Mouse (Mus musculus) urinary bladder, postnatal 25 days (tissue): ENCODE measurements at regions not wholly inside any gene's neighbourhood (a gene's known extent, or its start where the extent isn't known, plus 50 kb on each side); places are given as distances from the start of the nearest gene placed in this dataset.
A peak's percentile ranks its signal among the peaks of the same experiment; 100 is the strongest.

ENCODE experiments used
- DNase-seq: peaks from one replicate; pipeline ENCODE4 v3.0.0; 2022; ENCODE audit warnings: low spot score

DNA sequence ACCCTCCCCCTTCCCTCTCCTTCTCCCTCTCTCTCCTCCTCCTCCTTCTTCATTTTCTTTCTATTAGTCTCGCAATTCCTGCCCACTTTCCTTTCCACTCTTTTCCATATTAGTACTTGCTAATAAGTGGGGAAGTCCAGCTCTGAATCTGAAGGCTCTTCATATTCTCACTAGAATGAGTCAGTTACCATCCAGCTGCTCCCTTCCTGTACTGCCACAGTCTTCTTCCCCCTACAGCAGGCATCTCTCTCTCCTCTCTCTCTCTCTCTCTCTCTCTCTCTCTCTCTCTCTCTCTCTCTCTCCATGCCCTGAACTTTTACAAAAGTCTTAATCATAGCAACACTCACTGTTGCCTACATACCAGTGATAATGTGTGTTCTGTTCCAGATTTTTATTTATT, 226.6 kb upstream of the Pter start:
- DNase-seq: no peak

DNA sequence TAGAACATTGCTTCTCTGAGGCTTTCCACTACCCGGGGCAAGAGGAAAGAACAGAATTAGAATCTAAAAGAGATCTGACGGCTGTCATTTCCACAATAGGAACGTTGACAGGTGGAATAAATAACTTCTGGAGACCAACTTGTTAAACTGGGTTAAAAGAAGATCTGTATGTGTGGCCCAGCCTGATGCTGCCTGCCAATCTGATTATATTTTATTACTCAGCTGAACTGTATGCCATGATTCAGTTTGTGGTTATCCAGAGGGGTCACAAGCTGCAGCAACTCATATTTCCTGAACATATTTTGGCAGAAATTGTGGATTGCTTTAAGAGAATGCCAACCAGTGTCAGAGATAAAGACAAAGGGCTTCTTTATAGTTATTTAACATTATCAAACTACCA, 224.5 kb upstream of the Pter start:
- DNase-seq: no peak

DNA sequence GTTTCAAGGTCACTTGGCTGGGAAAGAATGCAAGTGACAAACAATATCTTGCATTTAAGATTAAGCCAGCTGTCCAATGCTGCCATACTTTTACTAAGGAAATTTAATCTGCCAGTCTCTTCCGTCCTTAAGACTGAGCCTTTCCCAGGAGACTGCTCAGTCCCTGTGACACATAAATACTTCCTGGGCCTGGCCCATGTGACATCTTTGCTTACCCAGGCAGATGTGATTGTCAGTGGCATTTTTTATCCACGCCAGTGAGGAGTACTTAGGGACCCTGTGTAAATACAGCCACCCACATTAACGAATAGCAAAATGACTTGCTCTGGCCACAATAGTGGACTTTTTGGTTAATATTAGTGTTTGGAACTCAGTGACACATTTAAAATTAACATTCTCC, 216.3 kb upstream of the Pter start:
- no peak for DNase-seq

DNA sequence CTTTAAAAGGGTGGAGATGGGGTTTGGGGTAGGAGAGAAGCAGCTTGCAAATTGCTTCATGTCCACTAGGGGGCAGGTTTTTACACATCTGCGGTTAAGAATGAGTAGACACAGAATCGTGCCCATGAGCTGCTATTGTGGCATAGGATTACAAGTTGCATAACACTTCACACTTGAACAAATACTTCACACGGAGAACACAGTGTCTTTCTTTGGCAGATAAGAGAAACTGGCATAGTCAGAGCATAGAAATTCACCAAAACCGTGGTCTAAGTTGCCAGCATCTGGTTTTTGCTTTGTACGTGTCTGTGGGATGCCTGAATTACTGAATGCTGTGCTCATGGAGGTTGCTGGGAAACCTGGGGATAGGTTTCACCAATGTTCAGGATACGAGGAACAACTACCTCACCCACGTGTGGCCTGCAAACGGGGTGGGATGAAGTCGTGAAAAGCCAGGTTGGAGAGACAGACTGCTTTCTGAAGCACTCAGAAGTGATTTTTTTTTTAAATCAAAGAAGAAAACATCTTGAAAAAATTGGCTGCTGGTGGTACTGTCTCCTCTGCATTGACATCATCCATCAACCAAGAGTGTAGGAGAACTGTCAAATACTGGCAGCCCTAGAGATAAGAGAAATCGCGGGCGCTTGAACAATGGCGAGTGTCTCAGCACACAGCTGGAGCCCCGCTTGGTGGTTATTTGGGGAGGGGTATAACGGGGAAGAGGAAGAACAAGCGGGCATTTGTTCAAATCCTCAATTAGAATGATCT, 214.5 kb upstream of the Pter start:
- peak; percentile 15 for DNase-seq

DNA sequence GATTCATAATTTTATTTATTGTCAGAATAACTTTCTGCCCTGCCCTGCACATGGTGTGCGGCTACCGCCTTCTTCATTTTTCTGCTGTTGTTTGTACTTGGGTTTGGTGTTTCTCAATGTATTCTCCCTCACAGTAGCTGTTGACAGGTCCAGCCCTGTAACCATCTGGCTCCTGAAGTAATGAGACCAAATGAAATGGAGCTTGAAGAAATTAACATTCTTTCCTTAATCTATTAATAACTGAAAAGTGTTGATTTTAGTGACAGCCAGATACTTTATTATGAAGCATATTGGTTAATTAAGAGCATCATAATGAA, 214.0 kb upstream of the Pter start:
- DNase-seq: no peak

DNA sequence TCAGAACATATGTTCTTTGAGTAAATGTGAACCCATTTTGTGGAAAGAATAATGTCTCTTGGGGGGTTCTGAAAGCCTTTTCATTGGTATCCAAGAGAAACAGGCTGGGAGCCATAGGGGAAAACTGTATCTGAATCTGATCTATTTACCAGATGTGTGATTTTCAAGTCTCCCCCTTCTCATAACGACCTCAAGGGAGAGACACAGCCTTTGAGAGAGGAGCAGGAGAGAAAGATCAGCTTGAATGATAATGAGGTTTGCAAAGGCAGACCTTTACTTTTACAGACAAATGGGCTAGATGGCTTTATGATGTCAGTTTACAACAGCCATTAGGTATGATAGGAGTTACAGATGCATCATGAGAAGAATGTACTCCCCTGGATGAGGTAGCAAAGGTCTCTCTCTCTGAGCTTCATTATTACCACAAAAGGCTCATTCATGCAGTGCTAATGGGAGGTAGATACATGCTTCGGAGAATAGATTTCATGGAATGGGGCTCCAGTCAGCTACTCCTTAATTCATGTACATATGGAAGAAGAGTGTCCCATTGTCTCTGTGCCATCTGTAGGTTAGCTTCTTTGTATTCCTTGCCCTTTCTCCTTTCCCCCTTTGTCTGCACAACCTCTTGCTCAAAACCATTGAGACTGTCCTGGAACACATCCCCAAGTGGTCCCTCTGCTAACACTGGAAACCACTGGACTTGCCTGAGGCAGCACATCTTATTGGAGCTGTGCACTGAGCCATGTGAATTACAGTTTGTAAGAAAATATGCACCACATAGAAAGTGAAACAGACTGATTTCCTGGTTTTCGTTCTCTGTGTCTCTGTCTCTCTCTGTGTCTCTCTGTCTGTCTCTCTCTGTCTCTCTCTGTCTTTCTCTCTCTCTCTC, 207.5 kb upstream of the Pter start:
- no peak for DNase-seq

DNA sequence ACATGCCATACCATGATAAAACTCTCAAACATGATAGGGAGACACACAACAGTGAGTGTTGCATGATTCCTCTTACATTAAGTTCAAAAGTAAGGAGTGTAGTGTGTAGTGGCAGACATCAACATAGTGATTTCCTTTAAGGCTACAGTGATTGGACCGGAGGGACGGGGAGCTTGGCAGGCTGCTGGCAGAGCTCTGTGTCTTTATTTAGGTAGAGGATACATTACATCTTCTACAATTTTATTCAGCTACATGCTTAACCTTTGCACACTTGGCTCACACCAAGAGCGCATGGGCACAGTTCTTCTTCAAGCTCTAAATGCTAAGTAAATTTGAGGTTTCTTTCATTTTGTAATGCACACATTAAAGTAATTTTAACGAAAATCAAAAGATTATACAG, 194.6 kb upstream of the Pter start:
- DNase-seq: no peak

DNA sequence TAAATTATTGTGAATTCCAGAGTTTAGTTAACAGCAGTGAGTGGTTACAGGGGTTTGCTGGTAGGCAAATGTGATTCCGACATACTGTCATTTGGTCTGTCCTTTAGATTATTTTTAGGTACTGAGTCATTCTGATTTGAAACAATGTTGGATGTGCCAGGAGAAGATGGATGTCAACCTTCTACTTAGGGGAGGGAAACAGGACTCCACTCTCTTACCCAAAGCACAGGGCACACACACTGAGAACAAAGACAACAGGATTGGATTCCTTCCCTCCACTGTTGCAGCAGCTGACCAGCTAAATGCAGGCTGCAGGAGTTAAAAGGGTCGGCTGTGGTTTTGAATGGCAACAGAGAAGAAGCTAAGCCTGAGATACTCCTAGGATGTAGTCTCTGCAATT, 186.7 kb upstream of the Pter start:
- DNase-seq: no peak

DNA sequence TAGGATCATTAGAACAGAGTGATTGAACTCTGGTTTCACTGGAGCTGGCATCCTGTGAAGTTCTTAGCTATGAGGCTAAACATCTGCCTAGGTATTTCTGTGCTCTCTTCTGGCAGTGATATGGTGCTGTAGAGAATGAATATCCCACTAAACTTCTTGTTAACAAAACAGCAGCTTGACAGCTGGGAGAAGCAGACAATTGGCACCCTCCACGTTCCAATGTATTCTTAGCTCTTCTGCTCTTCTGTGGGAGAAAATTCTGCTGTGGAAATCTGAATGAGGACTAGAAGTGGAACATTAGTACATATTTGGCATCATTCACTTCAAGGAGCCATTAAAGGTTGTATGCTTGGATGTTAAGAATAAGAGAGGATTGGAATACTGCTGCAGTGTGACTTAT, 177.0 kb upstream of the Pter start:
- no peak for DNase-seq

DNA sequence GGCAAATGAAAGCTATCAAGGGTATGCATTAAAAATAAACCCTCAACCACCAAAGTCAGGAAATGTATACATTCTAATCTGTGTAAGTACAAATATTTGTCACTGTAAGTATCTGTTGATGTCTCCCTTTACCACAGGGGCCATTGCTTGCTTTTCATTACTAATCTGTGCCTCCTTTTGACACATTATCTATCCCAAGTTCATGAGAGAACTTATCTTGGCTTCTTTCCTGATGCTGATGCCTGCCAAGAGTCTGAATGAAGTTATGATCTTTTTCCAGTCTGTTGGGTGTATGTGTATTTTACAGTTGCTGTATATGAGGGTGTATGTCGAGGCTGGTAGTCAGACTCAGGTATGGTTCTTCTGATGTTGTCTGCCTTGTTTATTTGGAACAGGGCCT, 165.0 kb upstream of the Pter start:
- no peak for DNase-seq

DNA sequence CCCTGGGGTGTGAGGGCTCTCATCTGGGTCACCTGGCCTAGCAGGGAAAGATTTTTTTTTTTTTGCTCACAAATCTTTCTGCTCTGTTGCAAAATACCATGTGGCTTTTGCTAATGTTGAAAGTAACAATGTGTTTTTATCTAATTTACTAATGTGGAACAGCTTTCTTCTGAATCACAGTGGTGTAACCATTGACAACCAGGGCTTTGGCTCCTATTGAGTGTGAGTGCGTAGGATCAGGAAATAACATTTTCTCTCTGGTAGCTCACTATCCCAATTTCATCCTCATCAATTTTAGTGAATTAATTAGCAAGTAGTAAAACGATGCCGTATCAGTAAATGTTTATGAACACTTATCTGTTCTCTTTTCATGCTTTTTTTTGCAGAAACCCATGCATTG, 163.9 kb upstream of the Pter start:
- no peak for DNase-seq

DNA sequence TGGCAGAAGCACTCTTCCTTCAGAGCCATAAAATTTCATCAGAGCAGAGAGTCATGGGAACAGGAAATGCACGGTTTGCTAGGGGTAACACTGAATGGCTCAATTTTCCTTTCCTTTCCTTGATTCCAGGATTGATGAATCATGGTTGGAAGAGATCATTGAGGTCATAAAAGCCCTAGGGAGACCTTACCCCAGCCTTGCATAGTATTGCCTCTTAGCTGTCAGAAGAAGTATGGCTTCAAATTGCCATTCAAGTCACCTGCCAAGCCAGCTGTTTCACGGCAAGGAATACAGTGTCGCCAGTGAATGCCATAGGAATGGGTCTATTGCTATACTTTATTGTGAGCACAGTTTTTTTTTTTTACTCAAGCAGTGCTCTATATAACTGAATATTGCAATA, 162.4 kb upstream of the Pter start:
- no peak for DNase-seq

DNA sequence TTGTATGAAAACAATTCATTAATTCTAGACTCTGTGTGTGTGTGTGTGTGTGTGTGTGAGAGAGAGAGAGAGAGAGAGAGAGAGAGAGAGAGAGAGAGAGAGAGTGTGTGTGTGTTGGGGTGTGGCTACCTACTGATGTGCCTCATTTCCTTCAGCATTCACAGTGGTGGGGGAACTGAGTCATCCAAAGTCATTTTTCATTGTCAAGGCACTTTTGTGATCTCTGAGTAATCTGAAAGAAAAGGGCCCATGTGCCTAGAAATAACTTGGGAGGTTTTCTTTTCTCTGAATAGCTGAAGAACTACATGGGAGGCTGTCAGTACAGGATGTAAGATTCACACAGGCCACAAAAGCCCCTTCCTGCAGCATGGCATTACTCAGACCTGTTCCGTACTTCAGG, 159.3 kb upstream of the Pter start:
- no peak for DNase-seq

DNA sequence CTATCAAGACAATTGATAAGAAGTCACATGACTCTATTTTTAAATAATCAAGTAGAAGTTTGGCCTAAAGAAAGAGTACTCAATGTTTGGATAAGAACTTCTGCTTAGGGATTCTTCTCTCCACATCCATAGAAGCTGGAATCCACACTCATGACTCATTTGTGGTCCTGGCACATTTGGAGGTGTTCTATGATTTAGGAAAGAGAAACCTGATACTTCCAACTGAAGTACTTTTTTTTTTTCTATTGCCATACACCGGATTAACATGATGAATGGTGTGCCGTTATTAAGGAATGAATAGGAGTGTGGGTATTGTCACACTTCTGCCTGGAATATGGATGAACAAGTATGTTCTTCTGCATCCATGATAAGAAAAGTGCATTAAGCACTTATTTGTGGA, 158.5 kb upstream of the Pter start:
- DNase-seq: no peak

DNA sequence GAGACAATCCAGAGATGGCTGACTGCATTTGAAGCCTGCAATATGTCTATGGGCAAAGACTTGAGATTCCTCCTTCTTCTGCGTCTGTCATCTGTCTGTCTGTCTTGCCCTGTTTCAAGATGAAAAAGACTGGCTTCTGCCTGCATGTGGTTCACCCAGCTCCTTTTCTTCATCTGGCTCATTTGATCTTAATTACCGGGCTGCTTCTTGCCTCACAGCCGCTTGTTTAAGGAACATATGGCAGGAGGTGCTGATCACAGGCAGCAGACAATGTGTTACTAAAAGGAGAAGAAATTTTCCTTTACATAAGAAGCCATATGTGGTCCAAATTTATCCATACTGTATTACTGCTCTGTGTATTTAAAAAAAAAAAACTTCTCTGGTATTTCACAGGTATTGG, 147.0 kb upstream of the Pter start:
- no peak for DNase-seq

DNA sequence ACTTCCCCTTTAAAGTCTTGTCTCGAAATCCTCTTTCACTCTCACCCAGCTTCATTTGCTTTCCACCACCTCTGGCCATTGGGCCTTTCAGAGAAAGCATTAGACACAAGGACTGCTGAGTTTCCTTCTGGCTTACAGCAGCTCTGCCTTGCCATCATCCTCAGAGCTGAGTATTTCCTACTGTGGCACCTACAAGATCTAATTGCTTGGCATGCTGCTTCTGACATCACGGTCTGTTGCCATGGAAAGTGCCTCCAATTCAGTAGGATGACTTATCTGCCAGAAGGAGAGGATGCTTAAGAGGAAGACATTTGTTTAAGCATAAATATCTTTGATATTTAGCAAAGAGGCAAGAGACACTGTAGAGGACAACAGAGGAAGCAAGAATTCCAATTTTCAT, 146.1 kb upstream of the Pter start:
- DNase-seq: no peak

DNA sequence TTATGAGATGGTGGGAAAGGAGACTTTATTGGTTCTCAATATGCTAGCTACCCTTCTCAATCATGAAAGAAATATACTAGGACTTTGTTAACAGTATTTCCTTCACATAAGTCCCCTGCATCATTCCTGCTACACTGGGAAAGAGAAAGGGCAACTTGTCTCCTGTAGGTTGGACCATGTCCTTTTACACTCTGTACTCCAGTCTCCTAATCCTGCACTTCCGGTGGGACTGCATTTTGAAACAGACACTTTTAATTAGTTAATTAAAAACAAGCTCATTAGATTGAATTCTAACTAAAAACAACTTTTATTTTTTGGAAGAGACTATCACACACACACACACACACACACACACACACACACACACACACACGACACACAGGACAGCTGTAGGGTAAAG, 131.2 kb upstream of the Pter start:
- no peak for DNase-seq

DNA sequence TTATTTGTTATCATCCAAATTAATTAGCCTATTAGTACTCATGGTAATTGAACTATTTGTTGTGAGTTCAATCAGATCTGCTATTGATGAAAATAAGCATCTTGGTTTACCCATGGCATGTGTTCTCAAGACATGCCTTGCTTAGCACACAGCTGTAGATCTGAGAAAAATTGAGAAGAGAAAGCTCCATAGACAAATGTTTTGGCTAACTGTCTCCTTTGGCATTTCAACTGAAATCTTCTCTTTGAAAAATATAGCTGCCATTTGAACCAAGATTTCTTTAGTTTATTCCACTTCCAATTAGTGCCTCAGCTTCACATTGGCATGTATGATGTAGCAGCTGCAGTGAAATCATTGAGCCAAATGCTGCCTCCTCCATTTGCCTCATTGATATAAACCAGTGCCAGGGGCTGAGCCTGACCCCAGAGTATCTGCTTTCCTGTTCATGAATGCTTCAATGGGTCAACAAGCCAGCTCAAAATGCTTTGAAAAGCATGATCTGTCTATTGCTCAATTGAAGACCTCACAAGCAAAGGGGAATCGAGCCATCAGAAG, 126.1 kb upstream of the Pter start:
- DNase-seq: no peak

DNA sequence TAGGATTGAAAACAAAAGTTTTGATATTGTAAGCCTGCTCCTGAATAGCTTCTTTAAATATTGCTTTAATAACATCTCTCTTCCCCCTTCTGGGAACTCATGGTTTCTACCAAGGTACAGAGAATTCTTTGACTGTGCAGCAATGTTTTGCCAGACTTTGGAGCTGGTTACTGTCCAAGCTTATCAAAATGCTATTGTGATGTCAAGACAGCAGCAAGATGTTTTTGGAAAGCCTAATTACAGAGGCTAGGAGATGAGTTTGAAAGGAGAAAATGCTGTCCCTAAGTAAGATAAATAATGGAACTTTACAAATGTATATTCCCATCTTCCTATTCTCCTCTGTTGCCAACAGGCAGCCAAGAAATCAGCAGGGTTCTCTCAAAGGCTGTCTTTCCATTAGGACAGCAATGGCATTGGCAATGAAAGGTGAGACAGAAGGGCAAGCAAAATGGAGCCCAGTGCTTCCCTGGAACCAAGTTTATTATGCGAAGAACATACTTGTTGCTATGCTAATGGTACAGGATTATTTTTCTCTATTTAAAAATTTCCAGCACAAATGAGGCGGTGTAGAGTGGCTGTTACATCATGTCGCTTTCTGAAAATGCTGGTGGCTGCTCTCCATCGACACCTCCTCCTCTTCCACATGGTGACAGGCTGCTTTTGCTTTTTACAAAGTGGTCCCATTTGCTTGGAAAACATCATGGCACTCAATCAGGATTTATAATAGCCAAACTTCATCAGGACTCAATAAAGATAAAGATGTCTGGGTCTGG, 124.5 kb upstream of the Pter start:
- DNase-seq: no peak

DNA sequence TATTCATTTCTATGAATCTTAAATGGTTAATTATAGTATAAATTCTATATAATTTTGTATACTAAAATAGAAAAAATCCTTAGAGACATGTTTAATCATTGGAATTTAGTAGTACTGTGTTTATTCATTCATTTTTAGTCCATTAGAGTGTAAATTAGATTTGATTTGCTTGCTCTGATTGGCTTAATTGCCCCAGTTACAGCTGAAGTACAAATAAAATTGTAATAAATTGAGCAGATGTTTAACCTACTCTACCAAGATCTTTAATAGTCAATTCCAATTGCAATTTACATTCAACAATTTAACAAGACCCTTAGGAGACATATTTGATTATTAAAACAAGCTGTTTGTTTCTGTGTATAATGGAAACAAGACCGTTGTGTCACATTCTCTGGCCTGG, 121.2 kb upstream of the Pter start:
- no peak for DNase-seq

DNA sequence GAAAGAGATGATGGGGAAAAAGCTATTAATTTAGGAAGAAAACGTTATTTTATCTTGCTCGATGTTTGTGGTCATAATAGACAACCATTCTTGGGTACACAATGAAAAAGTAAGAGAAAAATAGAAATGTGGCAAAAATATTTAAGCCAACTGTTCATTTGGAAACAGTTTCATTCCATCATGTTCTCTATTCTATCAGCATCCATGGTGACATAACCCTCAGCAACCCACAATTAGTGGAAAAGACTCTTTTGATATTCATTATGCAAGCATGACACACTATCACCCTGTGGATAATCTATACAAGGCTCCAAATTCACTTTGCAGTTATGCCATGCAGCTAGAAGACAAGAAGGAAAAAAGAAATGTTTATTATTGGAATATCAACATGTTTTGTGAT, 118.7 kb upstream of the Pter start:
- DNase-seq: no peak

DNA sequence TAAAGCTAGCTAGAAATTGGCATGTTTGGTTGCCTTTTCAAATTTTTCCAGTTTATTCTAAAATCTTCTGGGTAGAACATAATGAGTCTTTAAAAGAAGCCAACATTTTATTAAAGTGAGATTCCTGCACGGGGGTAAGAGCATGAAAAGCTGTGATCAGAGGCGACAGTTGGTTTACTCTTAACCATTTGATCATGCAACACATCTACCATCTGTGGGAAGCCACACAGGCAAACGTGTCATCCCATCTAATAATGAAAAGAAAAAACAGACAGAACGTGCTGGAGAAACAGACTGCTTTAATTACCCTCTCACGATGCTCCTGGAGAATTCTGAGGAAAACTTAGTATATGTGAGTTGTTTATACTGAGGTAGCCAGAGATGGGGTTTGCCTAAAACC, 115.4 kb upstream of the Pter start:
- no peak for DNase-seq

DNA sequence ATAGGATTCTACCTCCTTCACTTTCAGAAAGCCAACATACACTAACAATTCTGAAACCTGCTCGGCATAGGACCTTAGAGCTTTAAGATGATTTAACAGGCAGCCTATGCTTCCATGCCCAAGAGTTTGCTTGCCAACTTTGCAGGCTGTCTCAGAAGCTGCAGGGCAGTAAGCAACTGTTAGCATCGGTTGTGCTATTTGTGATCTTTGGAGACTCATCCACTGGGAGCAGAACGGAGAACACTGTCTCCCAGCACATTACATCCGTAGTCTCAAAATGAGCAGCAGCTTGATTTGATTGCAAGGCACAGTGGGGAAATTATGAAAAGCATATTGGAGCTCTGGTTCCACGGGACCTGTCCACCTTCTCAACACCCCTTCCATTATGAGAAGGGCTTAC, 108.5 kb upstream of the Pter start:
- DNase-seq: no peak
